Mouse (Mus musculus): ENCODE data around the gene Erc2.

Gene Erc2

GRCm38 (mm10) chr14:27892416-27892815, 270.2 kb downstream of the Erc2 start:
- Histone ChIP-seq H3K4me1 (replicated peaks; ENCODE audit: low read depth, low read length) (no peaks in the 10 kb centered on the region), H3K9me3 (ENCODE audit: low read length) (no peaks in the 10 kb centered on the region), H3K27me3 (ENCODE audit: insufficient read depth, low read length) (peaks cover 6% of the 10 kb centered on the region; the same call in 1 of the 2 replicates), H3K4me3 (replicated peaks; ENCODE audit: low read length) (no peak overlapping the region), H3K36me3 (ENCODE audit: insufficient read depth, low read length) (no peaks in the 10 kb centered on the region)
- TF ChIP-seq CTCF (conservative IDR thresholded peaks at IDR 0.05; ENCODE audit: low read length) (no peak), NANOG (IDR thresholded peaks at IDR 0.05; ENCODE audit: borderline replicate concordance, low read length) (no peak), POU5F1 (IDR thresholded peaks at IDR 0.05; ENCODE audit: borderline replicate concordance, low read length) (no peak)

- no peaks in the 10 kb centered on the region for H3K36me3 ChIP-seq (ENCODE audit: insufficient read depth, low read length)
- no peaks in the 10 kb centered on the region for H3K4me1 ChIP-seq (replicated peaks; ENCODE audit: low read depth, low read length)
- no peaks in the 10 kb centered on the region for H3K27me3 ChIP-seq (ENCODE audit: insufficient read depth, low read length)
- TF ChIP-seq CTCF (conservative IDR thresholded peaks at IDR 0.05; ENCODE audit: low read length), result no peak
- H3K4me3 ChIP-seq (replicated peaks; ENCODE audit: low read length), result no peak overlapping the region
- H3K9me3 ChIP-seq (ENCODE audit: low read length), result no peaks in the 10 kb centered on the region
These were observed 279.5 kb downstream of the Erc2 start for GRCm38 (mm10) chr14:27901772-27902171.

- peaks cover 6% of the 10 kb centered on the region; the same call in 1 of the 2 replicates for H3K9me3 ChIP-seq (ENCODE audit: low read length)
- TF ChIP-seq NANOG (IDR thresholded peaks at IDR 0.05; ENCODE audit: borderline replicate concordance, low read length), result no peak
- no peak for TF ChIP-seq CTCF (conservative IDR thresholded peaks at IDR 0.05; ENCODE audit: low read length)
- TF ChIP-seq POU5F1 (IDR thresholded peaks at IDR 0.05; ENCODE audit: borderline replicate concordance, low read length), result no peak
- no peaks in the 10 kb centered on the region for H3K27me3 ChIP-seq (ENCODE audit: insufficient read depth, low read length)
- H3K4me1 ChIP-seq (replicated peaks; ENCODE audit: low read depth, low read length), result no peaks in the 10 kb centered on the region
- no peak overlapping the region for H3K4me3 ChIP-seq (replicated peaks; ENCODE audit: low read length)
- no peaks in the 10 kb centered on the region for H3K36me3 ChIP-seq (ENCODE audit: insufficient read depth, low read length)
These were observed 299.6 kb downstream of the Erc2 start for GRCm38 (mm10) chr14:27921656-27922373.

GRCm38 (mm10) chr14:27927369-27927768, 305.1 kb downstream of the Erc2 start:
- Histone ChIP-seq H3K4me1 (replicated peaks; ENCODE audit: low read depth, low read length) (no peaks in the 10 kb centered on the region), H3K9me3 (ENCODE audit: low read length) (peaks cover 6% of the 10 kb centered on the region; the same call in 1 of the 2 replicates), H3K4me3 (replicated peaks; ENCODE audit: low read length) (no peak overlapping the region), H3K36me3 (ENCODE audit: insufficient read depth, low read length) (no peaks in the 10 kb centered on the region), H3K27me3 (ENCODE audit: insufficient read depth, low read length) (no peaks in the 10 kb centered on the region)
- TF ChIP-seq NANOG (IDR thresholded peaks at IDR 0.05; ENCODE audit: borderline replicate concordance, low read length) (no peak), POU5F1 (IDR thresholded peaks at IDR 0.05; ENCODE audit: borderline replicate concordance, low read length) (no peak), CTCF (conservative IDR thresholded peaks at IDR 0.05; ENCODE audit: low read length) (no peak)

- H3K4me1 ChIP-seq (replicated peaks; ENCODE audit: low read depth, low read length), result no peaks in the 10 kb centered on the region
- H3K27me3 ChIP-seq (ENCODE audit: insufficient read depth, low read length), result no peaks in the 10 kb centered on the region
- H3K9me3 ChIP-seq (ENCODE audit: low read length), result no peaks in the 10 kb centered on the region
- TF ChIP-seq CTCF (conservative IDR thresholded peaks at IDR 0.05; ENCODE audit: low read length) (no peak), POU5F1 (IDR thresholded peaks at IDR 0.05; ENCODE audit: borderline replicate concordance, low read length) (no peak), NANOG (IDR thresholded peaks at IDR 0.05; ENCODE audit: borderline replicate concordance, low read length) (no peak)
- no peaks in the 10 kb centered on the region for H3K36me3 ChIP-seq (ENCODE audit: insufficient read depth, low read length)
- H3K4me3 ChIP-seq (replicated peaks; ENCODE audit: low read length), result no peak overlapping the region
These were observed 311.3 kb downstream of the Erc2 start for GRCm38 (mm10) chr14:27933533-27933932.

GRCm38 (mm10) chr14:27935714-27936113, 313.5 kb downstream of the Erc2 start:
- Histone ChIP-seq H3K9me3 (ENCODE audit: low read length) (no peaks in the 10 kb centered on the region), H3K27me3 (ENCODE audit: insufficient read depth, low read length) (no peaks in the 10 kb centered on the region), H3K4me3 (replicated peaks; ENCODE audit: low read length) (no peak overlapping the region), H3K36me3 (ENCODE audit: insufficient read depth, low read length) (no peaks in the 10 kb centered on the region), H3K4me1 (replicated peaks; ENCODE audit: low read depth, low read length) (no peaks in the 10 kb centered on the region)
- no peak for TF ChIP-seq POU5F1 (IDR thresholded peaks at IDR 0.05; ENCODE audit: borderline replicate concordance, low read length)
- no peak for TF ChIP-seq CTCF (conservative IDR thresholded peaks at IDR 0.05; ENCODE audit: low read length)
- no peak for TF ChIP-seq NANOG (IDR thresholded peaks at IDR 0.05; ENCODE audit: borderline replicate concordance, low read length)

- TF ChIP-seq NANOG (IDR thresholded peaks at IDR 0.05; ENCODE audit: borderline replicate concordance, low read length), result no peak
- no peak for TF ChIP-seq CTCF (conservative IDR thresholded peaks at IDR 0.05; ENCODE audit: low read length)
- no peak for TF ChIP-seq POU5F1 (IDR thresholded peaks at IDR 0.05; ENCODE audit: borderline replicate concordance, low read length)
- Histone ChIP-seq H3K9me3 (ENCODE audit: low read length) (no peaks in the 10 kb centered on the region), H3K4me1 (replicated peaks; ENCODE audit: low read depth, low read length) (no peaks in the 10 kb centered on the region), H3K4me3 (replicated peaks; ENCODE audit: low read length) (no peak overlapping the region), H3K36me3 (ENCODE audit: insufficient read depth, low read length) (no peaks in the 10 kb centered on the region), H3K27me3 (ENCODE audit: insufficient read depth, low read length) (no peaks in the 10 kb centered on the region)
These were observed 315.7 kb downstream of the Erc2 start for GRCm38 (mm10) chr14:27937922-27938321.

GRCm38 (mm10) chr14:27945276-27945675, 323.0 kb downstream of the Erc2 start:
- Histone ChIP-seq H3K4me3 (replicated peaks; ENCODE audit: low read length) (no peak overlapping the region), H3K27me3 (ENCODE audit: insufficient read depth, low read length) (no peaks in the 10 kb centered on the region), H3K9me3 (ENCODE audit: low read length) (no peaks in the 10 kb centered on the region), H3K36me3 (ENCODE audit: insufficient read depth, low read length) (no peaks in the 10 kb centered on the region), H3K4me1 (replicated peaks; ENCODE audit: low read depth, low read length) (no peaks in the 10 kb centered on the region)
- no peak for TF ChIP-seq CTCF (conservative IDR thresholded peaks at IDR 0.05; ENCODE audit: low read length)
- TF ChIP-seq POU5F1 (IDR thresholded peaks at IDR 0.05; ENCODE audit: borderline replicate concordance, low read length), result no peak
- no peak for TF ChIP-seq NANOG (IDR thresholded peaks at IDR 0.05; ENCODE audit: borderline replicate concordance, low read length)

- Histone ChIP-seq H3K4me1 (replicated peaks; ENCODE audit: low read depth, low read length) (no peaks in the 10 kb centered on the region), H3K9me3 (ENCODE audit: low read length) (no peaks in the 10 kb centered on the region), H3K27me3 (ENCODE audit: insufficient read depth, low read length) (no peaks in the 10 kb centered on the region), H3K36me3 (ENCODE audit: insufficient read depth, low read length) (no peaks in the 10 kb centered on the region), H3K4me3 (replicated peaks; ENCODE audit: low read length) (no peak overlapping the region)
- TF ChIP-seq POU5F1 (IDR thresholded peaks at IDR 0.05; ENCODE audit: borderline replicate concordance, low read length) (no peak), NANOG (IDR thresholded peaks at IDR 0.05; ENCODE audit: borderline replicate concordance, low read length) (no peak), CTCF (conservative IDR thresholded peaks at IDR 0.05; ENCODE audit: low read length) (no peak)
These were observed 324.0 kb downstream of the Erc2 start for GRCm38 (mm10) chr14:27946211-27946610.

Measured in E14TG2a.4 (cell line).